Mouse (Mus musculus): ENCODE results near the gene Tanc1.

GRCm38 (mm10) chr2:59775148-59775547, 163.3 kb downstream of the Tanc1 start:
- TF ChIP-seq CTCF (IDR thresholded peaks at IDR 0.05) = no peak
- TF ChIP-seq EP300 (IDR thresholded peaks at IDR 0.05; ENCODE audit: insufficient read depth, low read depth, low read length) = no peak
- no peak for TF ChIP-seq POLR2A (IDR thresholded peaks at IDR 0.05; ENCODE audit: insufficient read depth, low read depth, low read length)
